Comparison of ENCODE assay signal across 7 mouse cellular contexts in genomic region chr13:75876188-75876587, GRCm38 (mm10). TPM values are rescaled to one million over a fixed set of nuclear protein-coding genes. Genes with fewer than 3 reads are reported as not detected.
DNase-seq lines count a peak whose midpoint lies in the region; ATAC-seq and TF ChIP-seq lines count a peak whose summit lies in the region.
"Not testable (repeated sequence)": the region's sequence is repeated elsewhere in the genome, so short reads cannot be mapped to it uniquely, and the experiment has no call there.

No protein-coding gene starts in this region.

- TF ChIP-seq EP300 in lung, postnatal 0 days (IDR thresholded peaks at IDR 0.05), result not testable (repeated sequence)

- peak; percentile 68 for ATAC-seq in hindbrain, embryonic 16.5 days
- ATAC-seq in lung, postnatal 0 days, result 0 out of 2 replicates have a peak, but pooled peaks have one; percentile 27

- not testable (repeated sequence) for H3K27me3 ChIP-seq in cerebellum, adult 2 months (ENCODE audit: control insufficient read depth, insufficient read depth, low read length); hindbrain, embryonic 16.5 days (replicated peaks; ENCODE audit: control insufficient read depth, insufficient read depth, low read length); lung, postnatal 0 days (replicated peaks; ENCODE audit: insufficient read depth, low read length)

- peak; percentile 62 for DNase-seq in ZHBTc4 (ENCODE audit: low read depth, low spot score)
- peak; percentile 35 for DNase-seq in cerebellum, adult 11 months
- DNase-seq in cerebellum, adult 2 months, result peak; percentile 65 to 73
- peak; percentile 67 for DNase-seq in cerebellum, adult 9-11 months
- peak; percentile 63 to 75 for DNase-seq in cerebellum, postnatal 25 days
- DNase-seq in lung, postnatal 0 days (ENCODE audit: low spot score), result peak; percentile 10

- not testable (repeated sequence) for TF ChIP-seq CTCF in cerebellum, adult 2 months (IDR thresholded peaks at IDR 0.05; ENCODE audit: borderline replicate concordance, insufficient read depth, low read depth, low read length); lung, postnatal 0 days (IDR thresholded peaks at IDR 0.05)

- H3K27ac ChIP-seq in cerebellum, adult 2 months (ENCODE audit: insufficient read depth, low read length); hindbrain, embryonic 16.5 days (ENCODE audit: low read depth, low read length); lung, postnatal 0 days (ENCODE audit: low read length): not testable (repeated sequence)

- TF ChIP-seq POLR2A in cerebellum, adult 2 months (IDR thresholded peaks at IDR 0.05; ENCODE audit: borderline replicate concordance, insufficient read depth, low read length), result not testable (repeated sequence)

- 17% methylated on average over 7 of the region's 7 CpGs for WGBS in cerebellum, adult 2 months
- WGBS in hindbrain, embryonic 16.5 days, result 67% methylated on average over 6 of the region's 7 CpGs
- WGBS in lung, postnatal 0 days, result 70% methylated on average over 7 of the region's 7 CpGs

- not testable (repeated sequence) for H3K9me3 ChIP-seq in hindbrain, embryonic 16.5 days (ENCODE audit: control insufficient read depth, low read length); lung, postnatal 0 days (ENCODE audit: low read length)

- not testable (repeated sequence) for H3K4me3 ChIP-seq in cerebellum, adult 2 months (replicated peaks; ENCODE audit: insufficient read depth, low read depth, low read length); hindbrain, embryonic 16.5 days (ENCODE audit: low read length); lung, postnatal 0 days (ENCODE audit: low read depth, low read length)

- not testable (repeated sequence) for H3K36me3 ChIP-seq in hindbrain, embryonic 16.5 days (ENCODE audit: control insufficient read depth, insufficient read depth, low read length); lung, postnatal 0 days (ENCODE audit: insufficient read depth, low read length)

- H3K9ac ChIP-seq in hindbrain, embryonic 16.5 days (ENCODE audit: low read depth, low read length); lung, postnatal 0 days (replicated peaks; ENCODE audit: low read depth): not testable (repeated sequence)

- not testable (repeated sequence) for H3K4me2 ChIP-seq in hindbrain, embryonic 16.5 days (ENCODE audit: low read length); lung, postnatal 0 days (replicated peaks; ENCODE audit: low read depth, low read length)

- not testable (repeated sequence) for H3K4me1 ChIP-seq in cerebellum, adult 2 months (ENCODE audit: control insufficient read depth, insufficient read depth, low read length); hindbrain, embryonic 16.5 days (ENCODE audit: control insufficient read depth, insufficient read depth, low read depth, low read length); lung, postnatal 0 days (ENCODE audit: insufficient read depth, low read depth, low read length)

RNA-seq across cellular contexts. Expression of gene Glrx, which starts 36.5 kb away (rescaled TPM):
- polyA plus RNA-seq in cerebellum, adult 2 months (2012; rRNA removed), result 68.6 and 80.1 TPM in 2 replicates
- polyA plus RNA-seq in hindbrain, embryonic 16.5 days (2015; fragmentation: Nextera tagmentation; extraction: Ambion mirVana), result 75.8 and 91.4 TPM in 2 replicates
- polyA plus RNA-seq in lung, postnatal 0 days (2015; fragmentation: Nextera tagmentation; extraction: Ambion mirVana), result 106 TPM in 2 replicates

Comparison
In these comparisons a context has a peak if more than half of its experiments do, and no peak if none do; other contexts are left out.
1. DNase-seq: peak in every context shown above with its lines; median percentile 69 in cerebellum, adult 2 months; 69 in cerebellum, postnatal 25 days; 67 in cerebellum, adult 9-11 months; 62 in ZHBTc4; 35 in cerebellum, adult 11 months; 10 in lung, postnatal 0 days.